Mouse (Mus musculus) adrenal gland, postnatal 36 days (tissue): Measurements from ENCODE around the gene Armcx3. TPM values are rescaled to one million over a fixed set of nuclear protein-coding genes. Genes with fewer than 3 reads are reported as not detected.

ENCODE experiments used
- microRNA-seq: library from miRNA; unstranded; fragments of <30 nt; microRNA quantifications from one replicate; pipeline ENCODE4 v1.2.0, GENCODE M21; 2021
- total RNA-seq, 2 experiments: library from RNA; stranded (reverse); gene quantifications; 2 replicates each; pipeline ENCODE4 v1.2.3; 2021

The Armcx3 gene
- total RNA-seq, 2 experiments from 2014 or later: 48.5 to 70.3 TPM

Small RNA genes lying within 50 kb of the gene (microRNA-seq; reads per million reads assigned to microRNA genes)
- 2.0 reads per million for gene Mir7093

Other genes with a start within 250 kb of the Armcx3 start
- gene Timm8a1, start 214.7 kb upstream of the Armcx3 start, total RNA-seq: 10 to 100 TPM; 39.3 to 42.9 TPM
- gene Btk, start 173.0 kb upstream of the Armcx3 start, total RNA-seq: 1 to 10 TPM in 1 of 2 experiments, under 1 TPM in 1; 0.79 to 1.0 TPM
- 100 to 1,000 TPM; 243 to 272 TPM for gene Rpl36a, start 170.9 kb upstream of the Armcx3 start, total RNA-seq
- gene Gla, start 155.5 kb upstream of the Armcx3 start, total RNA-seq: 10 to 100 TPM; 10.3 to 12.2 TPM
- gene Hnrnph2, start 155.4 kb upstream of the Armcx3 start, total RNA-seq: 100 to 1,000 TPM; 104 to 115 TPM
- gene Armcx4, start 70.1 kb upstream of the Armcx3 start, total RNA-seq: 10 to 100 TPM; 10.2 to 12.0 TPM
- 10 to 100 TPM; 18.6 to 20.4 TPM for gene Armcx1, start 38.6 kb upstream of the Armcx3 start, total RNA-seq
- gene Armcx6, start 5.2 kb upstream of the Armcx3 start, total RNA-seq: 10 to 100 TPM; 14.4 to 16.1 TPM
- gene Armcx2, start 52.6 kb downstream of the Armcx3 start, total RNA-seq: 10 to 100 TPM; 47.6 to 85.2 TPM
- under 1 TPM in 1 of 2 experiments, not detected in 1; 0.13 TPM for gene Nxf2, start 208.2 kb downstream of the Armcx3 start, total RNA-seq